Mouse (Mus musculus) erythroblast, embryonic 14.5 days (primary cell): ENCODE measurements around the gene Cym. TPM values are rescaled to one million over a fixed set of nuclear protein-coding genes. Genes with fewer than 3 reads are reported as not detected.

ENCODE experiments used
- H3K27me3 ChIP-seq: 2 replicates; pipeline ENCODE4 v1.6.1; 2012; ENCODE audit warnings: inconsistent platforms; ENCODE audit not compliant: control insufficient read depth
- H3K36me3 ChIP-seq: 2 replicates; pipeline ENCODE4 v1.6.1; 2012; ENCODE audit warnings: mild to moderate bottlenecking, inconsistent platforms; ENCODE audit not compliant: control insufficient read depth
- H3K4me1 ChIP-seq: 2 replicates; pipeline ENCODE4 v1.6.1; 2012; ENCODE audit warnings: inconsistent platforms; ENCODE audit not compliant: control insufficient read depth
- H3K4me3 ChIP-seq: replicated peaks from 2 replicates; pipeline ENCODE3; 2012; ENCODE audit warnings: moderate library complexity, mild to moderate bottlenecking, inconsistent platforms
- H3K9me3 ChIP-seq: 2 replicates; pipeline ENCODE4 v1.6.1; 2012; ENCODE audit warnings: low read length, inconsistent platforms, mixed read lengths; ENCODE audit not compliant: control insufficient read depth
- GATA1 ChIP-seq: IDR thresholded peaks from 2 replicates; pipeline ENCODE4 v1.6.1; 2012; ENCODE audit warnings: low read length, inconsistent platforms, mixed read lengths
- TAL1 ChIP-seq: IDR thresholded peaks from 3 replicates; pipeline ENCODE4 v1.6.1; 2012; ENCODE audit warnings: low read length, inconsistent platforms, mixed read lengths
- polyA plus RNA-seq: library from polyadenylated mRNA; stranded (reverse); fragments of >175 nt; gene quantifications from 2 replicates; pipeline ENCODE4 v1.2.3, GENCODE M21; 2012

Gene Cym
- polyA plus RNA-seq = not detected in 2 replicates

DNA sequence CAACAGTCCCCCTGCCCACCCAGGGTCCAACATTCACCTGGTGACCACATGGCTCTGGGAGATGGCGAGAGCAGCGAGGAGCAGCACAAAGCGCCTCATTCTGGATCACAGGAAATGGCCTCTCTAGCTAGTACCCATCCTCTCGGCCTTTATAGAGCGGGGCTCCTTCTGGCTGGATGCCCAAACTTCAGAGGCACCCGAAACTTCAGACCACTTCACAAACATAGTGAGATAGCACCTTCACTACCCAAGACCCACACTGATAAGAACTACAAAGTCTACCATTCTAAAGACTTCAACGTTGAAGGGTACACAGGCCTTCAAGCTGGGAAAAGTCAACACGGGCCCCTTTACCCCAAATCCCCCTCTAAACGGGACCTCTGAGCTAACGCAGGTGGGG is at the start of gene Cym:
Cym (minus strand) TSS at position 125 of the 400 bp plus-strand sequence.
- no peaks in the 10 kb centered on the region for H3K36me3 ChIP-seq
- no peak for TF ChIP-seq GATA1
- TF ChIP-seq TAL1 = no peak
- no peaks in the 10 kb centered on the region for H3K27me3 ChIP-seq

DNA sequence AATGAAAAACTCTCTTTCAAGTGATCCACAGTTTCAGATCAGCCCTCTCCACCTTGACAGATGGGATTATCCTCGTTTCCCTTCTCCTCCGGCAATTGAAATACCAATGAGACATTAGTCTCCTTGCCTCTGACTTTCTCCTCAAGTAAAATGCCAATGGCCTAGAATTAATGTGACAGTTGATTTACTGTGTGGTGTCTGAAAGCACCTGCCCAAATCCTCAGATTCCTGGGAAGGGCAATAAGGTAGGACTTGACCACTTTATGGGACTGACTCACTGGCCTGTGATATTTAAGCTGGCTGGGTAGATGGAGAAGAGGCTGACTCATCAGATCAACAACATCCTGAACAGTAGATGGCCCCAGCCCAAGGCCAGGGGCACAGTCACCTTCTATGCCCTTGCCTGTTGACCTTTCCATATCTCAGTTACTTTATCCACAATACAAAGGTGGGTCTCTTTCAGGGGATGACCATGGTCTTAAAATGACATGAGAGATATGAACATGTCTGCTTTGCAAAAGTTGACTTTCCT is 45.3 kb upstream of the Cym start:
- Histone ChIP-seq H3K36me3 (no peaks in the 10 kb centered on the region), H3K4me1 (no peaks in the 10 kb centered on the region), H3K27me3 (no peaks in the 10 kb centered on the region; the same call in 1 of the 2 replicates), H3K4me3 (no peak overlapping the region), H3K9me3 (no peaks in the 10 kb centered on the region)
- TF ChIP-seq TAL1 (no peak), GATA1 (no peak)

More for the DNA sequence above, at the start of gene Cym:
- Histone ChIP-seq H3K4me1 (no peaks in the 10 kb centered on the region), H3K9me3 (peaks cover 4% of the 10 kb centered on the region), H3K4me3 (no peak within 1 kb of the TSS)

DNA sequence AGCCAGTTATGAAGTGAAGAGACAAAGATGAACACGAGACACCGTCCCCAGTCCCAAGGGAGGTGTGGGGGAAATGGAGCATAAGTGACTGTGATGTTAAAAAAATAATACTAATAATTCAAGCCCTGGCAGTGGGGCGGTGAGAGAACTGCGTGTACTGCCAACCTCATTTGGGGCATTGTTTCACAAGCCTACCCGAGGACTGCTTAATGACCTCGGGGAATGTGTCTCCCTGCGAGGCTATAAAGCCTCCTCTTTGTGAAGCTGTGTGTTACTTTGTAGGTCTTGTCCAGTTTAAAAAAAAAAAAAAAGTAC is 40.3 kb upstream of the Cym start:
- TF ChIP-seq GATA1 (no peak), TAL1 (no peak)
- Histone ChIP-seq H3K27me3 (no peaks in the 10 kb centered on the region), H3K4me1 (no peaks in the 10 kb centered on the region), H3K4me3 (no peak overlapping the region), H3K36me3 (no peaks in the 10 kb centered on the region), H3K9me3 (no peaks in the 10 kb centered on the region)

DNA sequence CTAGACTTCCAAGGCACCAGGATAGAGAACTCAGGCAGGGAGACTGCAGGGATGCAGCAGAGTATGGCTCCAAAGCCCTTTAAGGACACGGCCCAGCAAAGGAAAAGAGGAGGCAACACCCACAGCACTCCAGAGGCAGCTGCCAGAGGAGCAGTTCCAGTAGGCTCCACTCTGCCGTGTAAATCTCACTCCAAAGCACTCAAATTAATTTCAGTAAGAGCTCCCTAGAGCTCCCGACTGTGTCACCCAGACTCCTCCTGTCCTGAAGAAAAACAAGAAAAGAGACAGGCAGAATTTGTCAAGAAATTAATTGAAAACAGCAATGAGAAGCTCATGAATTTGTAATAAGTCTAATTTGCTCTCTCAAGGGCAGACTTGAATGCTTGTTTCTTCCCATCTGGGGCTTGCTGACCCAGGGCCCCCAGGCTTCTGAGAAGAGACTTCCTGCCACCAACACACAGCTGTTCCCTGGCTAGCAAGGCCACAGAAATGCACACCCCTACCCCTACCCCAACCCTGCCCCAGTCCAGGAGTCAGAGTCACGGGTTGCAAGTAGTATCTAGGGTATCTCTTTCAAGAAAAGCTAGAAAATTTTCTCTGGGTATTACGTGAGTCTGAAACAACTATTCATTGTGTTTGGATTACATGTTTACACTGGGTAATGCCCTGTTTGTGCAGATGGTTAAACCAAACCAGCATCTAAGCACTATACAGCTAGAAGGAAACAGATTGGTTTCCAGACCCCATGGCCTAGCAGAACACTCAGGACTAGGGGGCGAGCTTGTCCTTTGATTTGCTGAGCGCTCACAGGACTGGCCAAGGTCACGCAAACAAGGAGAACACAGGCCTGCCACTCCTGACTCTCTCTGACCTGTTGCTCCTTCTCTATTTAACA is 39.7 kb upstream of the Cym start:
- no peak for TF ChIP-seq TAL1
- TF ChIP-seq GATA1 = no peak
- Histone ChIP-seq H3K9me3 (no peaks in the 10 kb centered on the region), H3K4me1 (no peaks in the 10 kb centered on the region), H3K4me3 (no peak overlapping the region), H3K27me3 (no peaks in the 10 kb centered on the region), H3K36me3 (no peaks in the 10 kb centered on the region)

DNA sequence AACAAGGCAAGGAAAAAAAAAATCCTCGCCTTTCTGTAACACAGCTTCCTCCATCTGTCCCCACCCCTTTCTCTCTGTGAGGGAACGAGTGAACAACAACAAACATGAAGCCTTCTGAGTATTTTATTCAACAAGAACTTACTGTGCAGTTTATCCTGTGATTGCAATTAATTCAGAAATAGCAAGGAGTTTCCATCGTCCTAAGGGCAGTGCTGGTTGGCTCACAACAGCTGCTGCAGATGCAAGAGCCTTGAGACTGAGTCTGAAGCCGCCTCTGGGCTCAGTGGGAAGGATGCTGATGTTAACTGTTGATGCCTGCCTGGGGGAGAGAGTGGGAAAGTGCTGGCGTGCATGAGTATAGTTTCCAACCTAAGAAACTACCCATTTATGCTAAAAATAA is 36.4 kb upstream of the Cym start:
- Histone ChIP-seq H3K4me3 (no peak overlapping the region), H3K4me1 (no peaks in the 10 kb centered on the region), H3K9me3 (no peaks in the 10 kb centered on the region), H3K27me3 (no peaks in the 10 kb centered on the region), H3K36me3 (no peaks in the 10 kb centered on the region)
- TF ChIP-seq TAL1 (no peak), GATA1 (no peak)

GRCm38 (mm10) chr3:107256724-107257123 is 35.2 kb upstream of the Cym start:
- TF ChIP-seq GATA1 = no peak

GRCm38 (mm10) chr3:107255992-107256391 is 34.5 kb upstream of the Cym start:
- no peaks in the 10 kb centered on the region for H3K36me3 ChIP-seq
- no peaks in the 10 kb centered on the region for H3K4me1 ChIP-seq
- peaks cover 2% of the 10 kb centered on the region; the same call in 1 of the 2 replicates for H3K27me3 ChIP-seq
- no peaks in the 10 kb centered on the region for H3K9me3 ChIP-seq
- H3K4me3 ChIP-seq = no peak overlapping the region
- TF ChIP-seq GATA1 (no peak), TAL1 (no peak)

More at GRCm38 (mm10) chr3:107256724-107257123, 35.2 kb upstream of the Cym start:
- Histone ChIP-seq H3K9me3 (no peaks in the 10 kb centered on the region), H3K36me3 (no peaks in the 10 kb centered on the region), H3K4me1 (no peaks in the 10 kb centered on the region), H3K27me3 (peaks cover 2% of the 10 kb centered on the region; the same call in 1 of the 2 replicates), H3K4me3 (no peak overlapping the region)

- TF ChIP-seq GATA1 (no peak), TAL1 (no peak)
- no peak overlapping the region for H3K4me3 ChIP-seq
- H3K27me3 ChIP-seq = peaks cover 2% of the 10 kb centered on the region; the same call in 1 of the 2 replicates
- H3K9me3 ChIP-seq = no peaks in the 10 kb centered on the region
- no peaks in the 10 kb centered on the region for H3K36me3 ChIP-seq
- no peaks in the 10 kb centered on the region for H3K4me1 ChIP-seq
Measured at GRCm38 (mm10) chr3:107253925-107254324, 32.4 kb upstream of the Cym start.

- Histone ChIP-seq H3K36me3 (no peaks in the 10 kb centered on the region), H3K27me3 (peaks cover 2% of the 10 kb centered on the region; the same call in 1 of the 2 replicates), H3K4me1 (no peaks in the 10 kb centered on the region), H3K9me3 (no peaks in the 10 kb centered on the region), H3K4me3 (no peak overlapping the region)
- TF ChIP-seq TAL1 (no peak), GATA1 (no peak)
Measured at GRCm38 (mm10) chr3:107252035-107252434, 30.5 kb upstream of the Cym start.
